Mouse (Mus musculus): ENCODE measurements around the gene Rmnd1. TPM values are rescaled to one million over a fixed set of nuclear protein-coding genes. Genes with fewer than 3 reads are reported as not detected.
"Not testable (repeated sequence)": the region's sequence is repeated elsewhere in the genome, so short reads cannot be mapped to it uniquely, and the experiment has no call there.

The Rmnd1 gene
- polyA plus RNA-seq, 2 experiments = 46.3 to 63.4 TPM

GRCm38 (mm10) chr10:4473591-4473993 is 41.4 kb upstream of the Rmnd1 start:
- no peak overlapping the region for H3K9ac ChIP-seq (ENCODE audit: low read depth, low read length, severe bottlenecking)
- no peaks in the 10 kb centered on the region for H3K27me3 ChIP-seq (ENCODE audit: control insufficient read depth, insufficient read depth, low read length)
- ATAC-seq (ENCODE audit: low FRiP score, low read depth) = no peak
- WGBS = 56% methylated on average over 11 of the region's 11 CpGs
- no peak overlapping the region for H3K4me2 ChIP-seq (replicated peaks; ENCODE audit: low read depth, low read length, severe bottlenecking)
- H3K4me3 ChIP-seq (replicated peaks; ENCODE audit: low read length) = no peak overlapping the region
- no peaks in the 10 kb centered on the region for H3K36me3 ChIP-seq (ENCODE audit: control insufficient read depth, insufficient read depth, low read length)
- no peak for TF ChIP-seq POLR2A (IDR thresholded peaks at IDR 0.05; ENCODE audit: borderline replicate concordance, extremely low read depth, insufficient read depth, insufficient read length)
- H3K9me3 ChIP-seq (ENCODE audit: control insufficient read depth, low read length) = no peaks in the 10 kb centered on the region
- no peak overlapping the region for H3K27ac ChIP-seq (replicated peaks; ENCODE audit: low read depth, low read length)
- no peak for DNase-seq (ENCODE audit: low spot score)
- H3K4me1 ChIP-seq (ENCODE audit: control insufficient read depth, insufficient read depth, low read length) = no peaks in the 10 kb centered on the region

- ATAC-seq (ENCODE audit: low FRiP score, low read depth) (no peak), DNase-seq (ENCODE audit: low spot score) (no peak)
- Histone ChIP-seq H3K4me1 (ENCODE audit: control insufficient read depth, insufficient read depth, low read length) (no peaks in the 10 kb centered on the region), H3K36me3 (ENCODE audit: control insufficient read depth, insufficient read depth, low read length) (no peaks in the 10 kb centered on the region), H3K4me3 (replicated peaks; ENCODE audit: low read length) (no peak overlapping the region), H3K27ac (replicated peaks; ENCODE audit: low read depth, low read length) (no peak overlapping the region), H3K27me3 (ENCODE audit: control insufficient read depth, insufficient read depth, low read length) (no peaks in the 10 kb centered on the region), H3K4me2 (replicated peaks; ENCODE audit: low read depth, low read length, severe bottlenecking) (no peak overlapping the region), H3K9me3 (ENCODE audit: control insufficient read depth, low read length) (no peaks in the 10 kb centered on the region), H3K9ac (ENCODE audit: low read depth, low read length, severe bottlenecking) (no peak overlapping the region)
- TF ChIP-seq POLR2A (IDR thresholded peaks at IDR 0.05; ENCODE audit: borderline replicate concordance, extremely low read depth, insufficient read depth, insufficient read length) = no peak
- WGBS = 86% methylated on average over 3 of the region's 3 CpGs
These were observed 37.2 kb upstream of the Rmnd1 start for GRCm38 (mm10) chr10:4469406-4469805.

- Histone ChIP-seq H3K36me3 (ENCODE audit: control insufficient read depth, insufficient read depth, low read length) (no peaks in the 10 kb centered on the region), H3K27ac (replicated peaks; ENCODE audit: low read depth, low read length) (no peak overlapping the region), H3K4me1 (ENCODE audit: control insufficient read depth, insufficient read depth, low read length) (no peaks in the 10 kb centered on the region), H3K27me3 (ENCODE audit: control insufficient read depth, insufficient read depth, low read length) (no peaks in the 10 kb centered on the region), H3K9ac (ENCODE audit: low read depth, low read length, severe bottlenecking) (no peak overlapping the region), H3K4me3 (replicated peaks; ENCODE audit: low read length) (no peak overlapping the region), H3K9me3 (ENCODE audit: control insufficient read depth, low read length) (no peaks in the 10 kb centered on the region), H3K4me2 (replicated peaks; ENCODE audit: low read depth, low read length, severe bottlenecking) (no peak overlapping the region)
- WGBS = 59% methylated on average over 7 of the region's 7 CpGs
- no peak for TF ChIP-seq POLR2A (IDR thresholded peaks at IDR 0.05; ENCODE audit: borderline replicate concordance, extremely low read depth, insufficient read depth, insufficient read length)
- DNase-seq (ENCODE audit: low spot score) (no peak), ATAC-seq (ENCODE audit: low FRiP score, low read depth) (no peak)
These were observed 33.6 kb upstream of the Rmnd1 start for GRCm38 (mm10) chr10:4465799-4466198.

- ATAC-seq (ENCODE audit: low FRiP score, low read depth) (no peak), DNase-seq (ENCODE audit: low spot score) (no peak)
- TF ChIP-seq POLR2A (IDR thresholded peaks at IDR 0.05; ENCODE audit: borderline replicate concordance, extremely low read depth, insufficient read depth, insufficient read length) = no peak
- Histone ChIP-seq H3K9me3 (ENCODE audit: control insufficient read depth, low read length) (no peaks in the 10 kb centered on the region), H3K27ac (replicated peaks; ENCODE audit: low read depth, low read length) (no peak overlapping the region), H3K4me1 (ENCODE audit: control insufficient read depth, insufficient read depth, low read length) (no peaks in the 10 kb centered on the region), H3K36me3 (ENCODE audit: control insufficient read depth, insufficient read depth, low read length) (peaks cover 6% of the 10 kb centered on the region), H3K4me3 (replicated peaks; ENCODE audit: low read length) (no peak overlapping the region), H3K27me3 (ENCODE audit: control insufficient read depth, insufficient read depth, low read length) (no peaks in the 10 kb centered on the region), H3K9ac (ENCODE audit: low read depth, low read length, severe bottlenecking) (no peak overlapping the region), H3K4me2 (replicated peaks; ENCODE audit: low read depth, low read length, severe bottlenecking) (no peak overlapping the region)
- 100% methylated on average over 2 of the region's 2 CpGs for WGBS
These were observed 28.0 kb upstream of the Rmnd1 start for GRCm38 (mm10) chr10:4460201-4460600.

GRCm38 (mm10) chr10:4456409-4456808 is 24.2 kb upstream of the Rmnd1 start:
- 76% methylated on average over 4 of the region's 4 CpGs for WGBS
- no peaks in the 10 kb centered on the region for H3K4me1 ChIP-seq (ENCODE audit: control insufficient read depth, insufficient read depth, low read length)
- H3K4me2 ChIP-seq (replicated peaks; ENCODE audit: low read depth, low read length, severe bottlenecking) = no peak overlapping the region
- H3K27ac ChIP-seq (replicated peaks; ENCODE audit: low read depth, low read length) = no peak overlapping the region
- TF ChIP-seq POLR2A (IDR thresholded peaks at IDR 0.05; ENCODE audit: borderline replicate concordance, extremely low read depth, insufficient read depth, insufficient read length) = no peak
- H3K4me3 ChIP-seq (replicated peaks; ENCODE audit: low read length) = no peak overlapping the region
- no peak for DNase-seq (ENCODE audit: low spot score)
- H3K36me3 ChIP-seq (ENCODE audit: control insufficient read depth, insufficient read depth, low read length) = peaks cover 38% of the 10 kb centered on the region
- H3K27me3 ChIP-seq (ENCODE audit: control insufficient read depth, insufficient read depth, low read length) = no peaks in the 10 kb centered on the region
- no peaks in the 10 kb centered on the region for H3K9me3 ChIP-seq (ENCODE audit: control insufficient read depth, low read length)
- no peak overlapping the region for H3K9ac ChIP-seq (ENCODE audit: low read depth, low read length, severe bottlenecking)
- no peak for ATAC-seq (ENCODE audit: low FRiP score, low read depth)

GRCm38 (mm10) chr10:4435416-4435815 is 3.2 kb upstream of the Rmnd1 start:
- 80% methylated on average over 3 of the region's 3 CpGs for WGBS
- DNase-seq (ENCODE audit: low spot score) = no peak
- H3K27ac ChIP-seq (replicated peaks; ENCODE audit: low read depth, low read length) = no peak overlapping the region
- TF ChIP-seq POLR2A (IDR thresholded peaks at IDR 0.05; ENCODE audit: borderline replicate concordance, extremely low read depth, insufficient read depth, insufficient read length) = no peak
- no peak overlapping the region for H3K4me3 ChIP-seq (replicated peaks; ENCODE audit: low read length)
- no peaks in the 10 kb centered on the region for H3K9me3 ChIP-seq (ENCODE audit: control insufficient read depth, low read length)
- peaks cover 48% of the 10 kb centered on the region for H3K36me3 ChIP-seq (ENCODE audit: control insufficient read depth, insufficient read depth, low read length)
- ATAC-seq (ENCODE audit: low FRiP score, low read depth) = no peak
- H3K9ac ChIP-seq (ENCODE audit: low read depth, low read length, severe bottlenecking) = no peak overlapping the region
- no peak overlapping the region for H3K4me2 ChIP-seq (replicated peaks; ENCODE audit: low read depth, low read length, severe bottlenecking)
- peaks cover 10% of the 10 kb centered on the region for H3K4me1 ChIP-seq (ENCODE audit: control insufficient read depth, insufficient read depth, low read length)
- H3K27me3 ChIP-seq (ENCODE audit: control insufficient read depth, insufficient read depth, low read length) = no peaks in the 10 kb centered on the region

GRCm38 (mm10) chr10:4433871-4434270 is 1.7 kb upstream of the Rmnd1 start:
- H3K4me3 ChIP-seq (replicated peaks; ENCODE audit: low read length) = 0 out of 2 replicates have a peak overlapping the region, but pooled peaks have one; percentile 63
- 83% methylated on average over 2 of the region's 2 CpGs for WGBS
- peaks cover 33% of the 10 kb centered on the region for H3K36me3 ChIP-seq (ENCODE audit: control insufficient read depth, insufficient read depth, low read length)
- H3K9me3 ChIP-seq (ENCODE audit: control insufficient read depth, low read length); H3K27ac ChIP-seq (replicated peaks; ENCODE audit: low read depth, low read length); ATAC-seq (ENCODE audit: low FRiP score, low read depth); H3K4me2 ChIP-seq (replicated peaks; ENCODE audit: low read depth, low read length, severe bottlenecking); DNase-seq (ENCODE audit: low spot score); H3K27me3 ChIP-seq (ENCODE audit: control insufficient read depth, insufficient read depth, low read length); H3K9ac ChIP-seq (ENCODE audit: low read depth, low read length, severe bottlenecking): not testable (repeated sequence)
- H3K4me1 ChIP-seq (ENCODE audit: control insufficient read depth, insufficient read depth, low read length) = peaks cover 10% of the 10 kb centered on the region
